Mouse (Mus musculus) cerebellum, postnatal 14 days (tissue): ENCODE results near the gene Oaf.

ENCODE experiments used
- DNase-seq, 2 experiments: peaks; one replicate each; pipeline ENCODE4 v3.0.0; 2021; ENCODE audit warnings: mixed read lengths in 2 of 2

The Oaf gene

DNA sequence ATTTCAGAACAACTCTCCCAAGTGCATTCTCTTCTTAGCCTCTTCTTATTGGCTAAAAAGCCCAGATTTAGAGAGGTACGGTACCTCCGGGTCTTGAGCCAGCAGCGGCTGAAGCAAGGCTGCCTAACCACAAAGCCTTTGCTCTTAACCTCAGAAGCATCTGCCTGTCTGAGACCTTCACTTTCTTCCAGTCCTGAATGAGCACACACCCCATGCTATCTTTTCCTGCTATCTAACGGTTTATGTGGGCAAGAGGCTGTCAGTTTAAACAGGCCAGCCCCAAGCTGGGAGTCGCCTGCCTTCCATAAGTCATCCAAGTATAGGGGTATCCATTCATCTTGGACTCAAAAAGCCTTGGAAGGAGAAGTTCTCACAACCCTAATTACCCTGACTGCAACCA, 2.7 kb upstream of the Oaf start:
- no peak for DNase-seq

DNA sequence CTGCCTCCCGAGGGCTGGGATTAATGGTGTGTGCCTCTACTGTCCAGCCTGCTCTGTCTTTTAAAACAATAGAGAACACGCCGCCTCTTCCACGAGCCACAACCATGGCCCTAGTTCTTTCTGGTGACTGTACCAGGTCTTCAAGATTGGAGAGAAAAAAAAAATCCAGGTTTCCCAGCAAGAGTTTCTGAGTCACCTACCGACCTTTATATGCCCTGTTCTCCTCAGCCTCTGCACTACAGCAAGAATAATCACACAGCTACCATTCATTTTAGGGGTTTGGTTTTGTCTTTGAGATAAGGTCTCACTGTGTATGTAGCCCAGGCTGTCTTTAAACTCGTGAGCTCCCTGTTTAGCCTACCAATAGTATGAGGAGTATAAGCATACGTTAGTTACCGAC, 2.3 kb upstream of the Oaf start:
- DNase-seq: no peak

DNA sequence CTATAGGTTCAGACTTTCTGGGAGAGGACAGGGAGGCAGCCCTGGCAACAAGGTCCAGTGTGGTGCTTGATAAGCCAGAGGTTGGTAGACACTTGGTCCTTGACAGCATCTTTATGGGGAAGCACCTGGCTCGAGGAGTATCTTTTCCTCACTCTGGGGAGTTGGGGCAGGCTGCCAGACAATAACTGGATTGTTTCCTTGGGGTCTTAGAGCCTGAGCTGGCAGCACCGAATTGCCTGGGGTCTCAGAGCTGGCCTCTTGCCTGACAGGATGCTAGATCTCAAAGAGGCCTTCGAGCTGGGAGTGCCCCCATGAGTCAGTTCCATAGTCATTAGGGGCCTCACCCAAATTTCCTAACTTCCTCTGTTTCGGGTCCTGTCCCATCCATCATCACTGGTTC, 1.6 kb upstream of the Oaf start:
- peak in 1 of 2 experiments; percentile 16 for DNase-seq

DNA sequence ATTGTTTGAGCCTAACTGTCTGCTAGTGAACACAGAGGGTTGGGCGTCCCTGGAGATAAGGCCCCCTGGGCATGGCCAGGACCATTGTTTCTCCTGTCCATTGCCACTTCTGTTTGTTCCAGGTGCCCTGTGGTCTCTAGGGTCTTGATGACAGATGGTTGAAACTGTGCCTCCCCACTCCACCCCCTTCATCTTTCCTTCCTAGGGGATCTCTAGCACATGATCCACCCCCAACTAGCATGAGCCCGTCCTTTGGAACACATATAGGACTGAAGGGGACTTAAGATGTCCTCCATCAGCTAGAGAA, 836 bp upstream of the Oaf start:
- no peak for DNase-seq

DNA sequence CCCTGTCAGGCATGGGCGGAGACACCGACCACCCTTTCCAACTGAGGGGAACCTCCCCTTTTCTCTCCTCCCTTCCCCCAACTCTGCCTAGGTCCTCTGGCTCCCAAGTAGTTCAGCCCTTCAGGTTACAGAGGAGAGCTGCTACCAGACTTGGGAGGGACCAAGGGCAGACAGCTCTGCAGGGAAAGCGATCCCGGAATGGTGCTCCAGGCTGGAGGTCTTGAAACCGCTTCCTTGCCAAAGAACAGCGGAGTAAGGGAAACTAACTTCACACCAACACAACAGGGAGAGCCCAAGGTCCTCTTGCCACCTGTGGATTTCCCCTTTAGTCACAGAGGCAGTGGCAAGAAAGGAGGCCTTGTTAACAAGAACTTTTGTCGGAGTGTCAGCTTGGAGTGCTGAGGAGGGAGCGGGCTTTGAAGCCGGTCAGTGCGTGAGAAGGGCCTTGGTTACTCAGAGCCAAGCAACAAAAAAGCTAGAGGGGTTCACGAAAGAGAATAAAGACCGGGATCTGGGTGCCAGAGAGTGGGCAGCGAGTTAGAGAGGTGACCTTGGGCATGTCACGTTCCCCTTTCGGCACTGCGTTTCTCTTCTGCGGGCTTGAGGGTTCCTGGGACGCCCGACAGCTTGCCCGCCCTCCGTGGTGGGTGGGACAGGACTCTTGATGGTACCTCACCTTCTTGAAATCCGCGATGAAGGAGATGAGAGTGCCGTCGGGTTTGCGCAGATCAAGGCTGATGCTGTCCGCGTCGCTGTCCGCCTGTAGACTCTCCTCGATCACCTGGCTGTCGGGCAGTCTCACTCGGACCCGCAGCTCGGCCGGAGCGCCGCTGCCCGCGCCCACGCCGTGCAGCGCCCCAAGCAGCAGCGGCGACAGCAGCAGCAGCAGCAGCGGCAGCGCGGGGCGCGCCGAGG, 823 bp downstream of the Oaf start:
- DNase-seq: no peak

DNA sequence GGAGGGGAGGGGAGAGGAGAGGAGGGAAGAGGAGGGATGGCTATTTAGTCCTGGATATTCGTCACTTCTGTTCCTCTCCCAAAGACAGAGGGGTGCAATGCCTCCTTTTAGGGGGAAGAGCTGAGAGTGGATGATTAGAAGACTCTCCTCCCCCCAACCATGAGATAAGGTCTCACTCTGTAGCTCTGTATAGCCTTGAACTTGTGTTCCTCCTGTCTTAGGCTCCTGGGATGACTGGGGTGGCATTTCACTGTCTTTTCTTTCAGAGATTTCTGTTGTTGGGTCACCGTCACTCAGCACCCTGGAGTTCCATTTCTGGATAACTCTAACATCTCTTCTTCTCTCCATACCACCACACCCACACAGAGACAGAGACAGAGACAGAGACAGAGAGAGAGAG, 1.5 kb downstream of the Oaf start:
- no peak for DNase-seq

DNA sequence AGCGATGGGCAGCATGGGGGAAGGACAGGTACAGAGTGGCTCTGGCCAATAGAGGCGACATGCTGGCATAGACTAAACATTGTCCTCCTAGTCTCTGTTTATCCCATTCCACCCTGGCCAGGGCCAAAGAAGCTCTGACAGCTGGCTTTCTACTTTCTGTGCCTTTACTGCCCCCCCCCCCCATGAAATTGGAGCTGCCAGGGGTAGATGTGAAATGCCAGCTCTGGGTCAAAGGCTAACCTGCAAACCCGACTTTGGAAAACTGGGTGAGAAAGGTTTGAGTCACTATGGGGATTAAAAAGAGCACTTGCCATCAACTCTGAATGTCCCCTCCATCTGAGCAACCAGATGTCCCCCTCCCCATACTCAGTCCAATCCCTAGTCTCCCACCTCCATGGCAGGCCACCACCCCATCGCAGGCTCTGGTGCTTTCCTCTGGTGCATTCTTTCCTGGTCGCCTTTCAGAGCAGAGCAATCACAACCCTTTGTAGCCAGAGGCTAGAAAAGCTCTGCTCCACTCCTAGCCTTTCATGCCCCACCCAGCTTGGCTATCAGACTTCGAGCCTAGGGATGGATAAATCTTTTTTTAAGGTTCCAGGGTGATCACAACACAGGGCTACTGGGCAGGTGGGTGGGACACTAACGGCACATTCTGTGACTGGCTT, 2.5 kb downstream of the Oaf start:
- no peak for DNase-seq

DNA sequence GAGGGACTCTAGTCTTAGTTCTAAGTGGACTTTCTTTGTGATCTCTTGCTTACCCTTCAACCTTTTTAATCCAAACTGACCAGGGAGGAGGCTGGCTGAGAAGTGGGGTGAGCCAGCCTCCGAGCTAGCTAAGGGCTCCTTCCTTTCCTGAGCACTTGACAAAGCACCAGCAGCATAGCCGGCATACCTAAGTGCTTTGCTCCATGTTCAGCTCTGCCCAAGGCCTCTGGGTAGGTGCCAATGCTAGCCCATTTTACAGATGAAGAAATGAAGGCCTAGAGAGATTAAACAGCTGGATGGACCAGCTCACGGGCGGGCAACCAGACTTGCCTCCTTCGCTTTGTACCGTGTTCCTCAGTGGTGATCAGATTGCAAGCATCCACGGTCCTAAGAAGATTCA, 3.1 kb downstream of the Oaf start:
- no peak for DNase-seq

DNA sequence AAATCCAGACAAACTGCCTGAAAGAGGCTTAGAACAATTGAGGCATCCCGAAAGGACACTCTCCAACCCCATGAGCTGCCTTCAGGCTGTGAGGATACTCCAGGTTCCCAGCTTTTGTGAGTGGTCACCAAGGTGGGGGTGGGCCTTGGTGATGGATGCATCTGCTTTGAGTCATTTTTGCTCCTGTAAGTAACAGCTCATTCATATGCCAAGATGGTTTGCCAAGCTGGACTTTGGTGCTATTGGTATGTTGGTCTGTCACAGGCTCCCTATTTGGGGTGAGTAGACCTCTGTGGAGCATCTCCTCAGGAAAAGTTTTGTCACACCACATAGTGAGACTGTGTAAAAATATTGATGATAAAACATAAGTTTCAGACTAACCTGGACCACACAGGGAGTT, 3.6 kb downstream of the Oaf start:
- no peak for DNase-seq

DNA sequence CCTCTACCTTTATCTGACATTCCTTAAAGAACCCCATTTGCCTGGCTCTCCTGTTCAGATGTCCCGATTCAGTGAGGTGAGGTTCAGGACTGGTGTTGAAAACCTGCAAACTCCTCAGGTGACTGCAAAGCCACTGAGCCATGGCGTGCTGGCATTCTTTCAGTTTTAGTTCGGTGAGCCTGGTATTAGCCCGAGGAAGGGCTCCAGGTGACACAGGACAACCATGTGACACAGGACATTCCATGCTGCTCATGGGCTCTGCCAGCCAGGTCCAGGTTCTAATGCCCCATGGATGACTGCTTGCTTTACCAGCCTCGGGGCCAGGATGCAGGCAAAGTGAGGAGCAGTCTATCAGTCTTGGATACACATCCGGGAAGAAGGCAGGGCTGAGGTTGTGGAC, 4.4 kb downstream of the Oaf start:
- DNase-seq: no peak

DNA sequence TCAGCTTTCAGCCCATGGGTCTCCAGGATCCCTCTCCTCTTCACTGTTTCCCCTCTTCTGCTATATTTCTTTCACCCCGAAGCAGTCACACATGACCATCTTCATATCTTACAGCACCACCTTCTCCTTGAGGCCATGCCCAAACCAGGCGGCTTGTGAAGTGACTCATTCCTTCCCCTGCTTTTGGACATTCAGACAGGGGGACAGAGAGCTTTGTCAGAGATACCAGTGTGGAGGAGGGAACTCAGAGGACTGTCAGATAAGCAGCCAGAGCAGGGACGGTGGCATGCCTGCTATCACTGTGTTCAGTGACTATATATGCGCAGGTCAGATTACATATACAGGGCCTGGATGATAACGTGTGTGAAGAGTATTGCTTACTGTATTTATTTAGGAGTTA, 5.2 kb downstream of the Oaf start:
- no peak for DNase-seq

DNA sequence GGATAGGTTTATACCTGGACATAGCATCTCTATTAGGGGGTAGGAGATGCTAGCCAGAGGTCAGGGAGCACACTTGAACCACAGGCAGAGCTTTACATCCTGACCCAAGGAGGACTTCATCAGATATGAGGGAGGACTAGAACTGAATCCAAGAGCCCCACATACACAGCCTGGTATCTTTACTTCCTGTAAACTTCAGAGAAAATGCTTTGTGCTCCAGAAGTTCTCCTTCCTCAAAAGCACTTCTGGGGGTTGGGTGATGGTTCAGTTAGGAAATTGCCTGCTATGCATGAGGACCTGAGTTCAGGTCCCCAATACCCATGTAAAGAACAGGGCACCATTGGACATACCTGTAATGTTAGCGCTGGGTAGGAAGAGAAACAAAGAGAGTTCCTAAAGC, 6.2 kb downstream of the Oaf start:
- DNase-seq: no peak

DNA sequence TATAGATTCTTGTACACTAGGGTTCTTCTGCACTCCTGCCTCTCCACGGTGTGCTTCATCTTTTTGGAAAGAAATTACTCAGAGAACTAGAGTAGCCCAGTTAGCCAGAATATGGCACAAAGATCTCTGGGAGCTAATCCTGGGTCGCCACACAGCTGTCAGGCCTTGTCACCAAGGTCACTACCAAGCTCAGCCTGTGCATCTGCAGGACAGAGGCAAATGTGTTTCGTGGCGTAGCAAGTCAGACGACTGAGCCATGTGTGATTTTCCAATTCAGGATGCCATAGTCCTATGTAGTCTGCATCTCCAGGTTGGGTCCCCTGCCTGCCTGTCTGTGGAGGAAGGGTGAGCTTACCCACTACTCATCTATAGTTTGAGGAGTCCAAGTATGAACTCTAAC, 6.7 kb downstream of the Oaf start:
- no peak for DNase-seq

DNA sequence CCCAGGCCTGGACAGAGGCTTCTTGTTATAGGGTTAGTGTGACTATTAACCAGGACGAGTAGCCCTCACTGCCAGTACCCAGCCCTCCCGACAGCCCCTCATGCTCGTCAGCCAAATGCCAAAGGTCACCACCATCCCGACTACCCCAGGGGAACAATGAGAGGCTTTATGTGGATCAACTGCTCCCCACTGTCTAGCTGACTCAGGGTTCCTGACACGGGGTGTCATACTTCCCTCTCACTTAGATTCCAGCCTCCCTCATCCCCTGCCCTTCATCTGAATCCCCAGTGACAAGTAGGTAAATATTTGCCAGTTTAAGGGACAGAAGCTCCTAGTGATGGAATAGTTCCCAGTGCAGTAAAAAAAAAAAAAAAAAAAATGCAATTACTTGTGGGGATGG, 7.4 kb downstream of the Oaf start:
- no peak for DNase-seq

DNA sequence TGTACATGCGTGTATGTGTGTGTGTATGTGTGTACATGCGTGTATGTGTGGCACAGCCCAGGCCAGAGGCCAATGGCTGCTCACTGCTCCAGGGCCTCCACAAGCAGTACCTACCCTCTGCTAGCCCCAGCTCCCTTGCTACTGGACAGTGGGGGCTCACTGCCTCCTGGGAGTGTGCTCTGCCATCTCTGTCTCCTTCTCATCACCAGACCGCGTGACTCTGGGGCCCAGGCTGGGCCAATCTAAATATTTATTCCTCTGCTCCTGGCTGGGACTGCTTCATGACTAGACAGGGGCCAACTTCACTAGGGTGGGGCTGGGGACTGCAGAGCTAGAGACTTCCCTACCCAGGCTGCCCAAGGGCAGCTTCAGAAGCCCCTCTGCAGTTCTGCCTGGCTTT, 7.9 kb downstream of the Oaf start:
- DNase-seq: no peak

DNA sequence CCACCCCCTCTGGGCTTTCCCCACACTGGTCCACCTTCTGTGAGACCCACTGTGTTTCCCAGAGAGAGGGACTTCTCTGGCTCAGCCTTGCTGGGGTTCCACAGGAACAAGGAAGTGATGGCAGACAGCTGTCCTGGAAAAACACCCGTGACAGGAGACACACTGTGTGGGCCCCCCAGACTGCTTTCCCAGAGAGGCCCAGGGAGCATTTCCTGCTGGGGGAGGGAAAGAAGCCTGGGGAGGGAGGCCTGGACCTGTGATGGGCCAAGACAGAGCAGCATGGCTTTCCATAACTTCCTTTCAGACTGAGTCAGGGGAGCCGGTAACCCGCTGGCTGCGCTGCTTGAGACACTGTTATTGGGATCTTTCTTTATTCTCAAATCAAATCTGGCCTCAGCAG, 8.8 kb downstream of the Oaf start:
- DNase-seq: no peak

DNA sequence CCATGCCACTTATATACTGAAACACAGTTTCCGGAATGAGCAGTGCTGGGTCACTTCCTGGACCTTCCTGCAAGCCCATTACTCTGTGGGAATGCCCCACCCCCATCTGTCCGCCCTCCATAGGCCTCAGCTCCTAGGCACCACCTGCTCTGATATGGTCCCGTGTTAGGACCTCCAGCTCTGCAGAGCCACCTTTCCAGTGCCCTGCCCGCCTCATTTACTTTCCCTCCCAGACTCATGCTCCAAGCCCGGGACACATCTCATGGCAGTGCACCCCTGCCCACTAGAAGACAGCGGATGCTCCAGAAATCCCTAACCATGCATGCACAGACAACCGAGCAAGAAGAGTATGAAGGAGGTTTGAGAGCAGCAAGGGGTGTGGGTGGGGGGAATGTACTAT, 9.7 kb downstream of the Oaf start:
- no peak for DNase-seq

DNA sequence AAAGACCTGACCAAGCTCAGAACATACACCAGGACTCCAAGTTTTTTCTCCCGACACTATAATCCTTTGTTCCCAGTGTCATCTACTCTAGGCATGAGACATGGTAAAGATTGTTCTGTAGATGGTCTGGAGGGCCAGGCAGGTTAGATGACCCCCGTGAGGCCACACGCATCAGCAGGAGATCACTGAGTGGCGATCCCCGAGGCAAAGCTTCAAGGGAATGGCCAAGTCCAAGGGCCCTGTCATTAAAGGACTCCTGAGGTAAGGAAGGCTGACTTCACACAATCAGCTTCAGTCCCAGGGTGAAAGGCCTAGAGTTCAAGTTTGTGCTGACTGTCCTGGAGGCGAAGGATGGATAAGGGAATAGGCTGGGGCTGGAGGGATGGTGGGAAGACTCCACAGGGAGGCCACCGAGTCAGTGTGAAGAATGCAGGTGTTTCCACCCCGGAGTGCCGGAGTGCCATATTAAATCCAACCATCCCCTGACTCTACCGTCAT, 10.3 kb downstream of the Oaf start:
- DNase-seq: no peak

DNA sequence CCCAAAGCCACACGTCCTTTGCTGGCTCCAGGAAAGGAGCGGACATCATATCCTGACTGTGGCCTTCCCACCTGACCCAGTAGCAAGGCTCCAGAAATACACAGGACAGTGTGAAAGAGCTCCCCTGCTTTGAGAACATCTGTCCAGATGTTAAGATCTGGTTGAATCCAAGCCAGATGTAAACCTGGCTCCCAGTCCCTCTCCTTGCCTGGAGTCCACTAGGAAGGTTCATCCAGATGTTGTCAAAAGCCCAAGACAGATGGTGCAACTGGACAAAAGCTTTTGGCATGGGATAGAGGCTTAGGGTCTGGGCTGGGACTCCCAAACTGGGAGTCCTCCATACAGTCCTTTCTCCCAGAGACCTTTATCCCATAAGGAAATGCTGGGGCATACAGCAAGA, 11.0 kb downstream of the Oaf start:
- DNase-seq: no peak

DNA sequence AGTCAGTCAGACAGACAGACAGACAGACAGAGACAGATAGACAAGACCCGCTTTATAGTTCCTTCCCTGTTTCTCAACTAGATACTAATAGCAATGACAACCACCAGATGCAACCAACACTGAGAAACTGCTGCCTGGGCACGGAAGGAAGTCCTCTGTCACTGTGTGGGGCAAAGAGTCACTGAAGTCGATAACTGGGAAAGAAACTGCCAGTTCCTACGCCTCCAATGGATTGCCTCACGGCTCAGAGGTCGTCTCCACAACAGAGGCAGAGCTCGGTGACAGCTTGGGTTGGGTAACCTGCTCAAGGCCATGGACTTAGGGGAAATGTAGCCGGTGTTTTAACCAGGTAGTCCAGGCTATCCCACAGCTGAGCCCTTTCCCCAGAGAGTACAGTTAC, 12.1 kb downstream of the Oaf start:
- no peak for DNase-seq

DNA sequence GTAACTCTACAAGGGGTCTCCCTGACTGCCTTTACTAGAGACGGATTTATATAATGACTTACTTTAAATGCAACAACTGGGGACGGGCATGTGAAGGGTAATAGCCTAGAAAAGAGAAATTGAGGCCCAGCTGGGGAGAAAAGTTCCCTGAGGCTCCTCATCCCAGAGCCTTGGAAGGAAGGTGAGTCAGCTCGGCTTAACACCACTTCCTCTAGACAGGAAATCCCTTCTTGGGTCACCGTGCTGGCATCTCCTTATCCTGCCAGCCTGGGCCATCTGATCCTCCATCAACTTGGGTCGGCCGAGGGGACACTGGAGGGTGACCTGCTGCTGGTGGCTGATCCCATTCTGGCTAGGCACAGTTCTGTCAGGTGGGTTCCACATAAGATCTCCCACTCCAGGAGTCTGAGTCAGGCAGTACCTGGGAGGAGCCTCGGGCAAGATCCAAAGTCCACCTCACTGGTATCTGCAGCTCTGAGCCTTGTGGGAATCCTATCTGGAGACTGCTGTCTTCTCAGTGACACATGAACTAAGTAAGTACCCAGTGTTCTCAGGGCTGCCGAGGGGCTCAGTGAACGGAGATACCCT, 13.0 kb downstream of the Oaf start:
- no peak for DNase-seq

DNA sequence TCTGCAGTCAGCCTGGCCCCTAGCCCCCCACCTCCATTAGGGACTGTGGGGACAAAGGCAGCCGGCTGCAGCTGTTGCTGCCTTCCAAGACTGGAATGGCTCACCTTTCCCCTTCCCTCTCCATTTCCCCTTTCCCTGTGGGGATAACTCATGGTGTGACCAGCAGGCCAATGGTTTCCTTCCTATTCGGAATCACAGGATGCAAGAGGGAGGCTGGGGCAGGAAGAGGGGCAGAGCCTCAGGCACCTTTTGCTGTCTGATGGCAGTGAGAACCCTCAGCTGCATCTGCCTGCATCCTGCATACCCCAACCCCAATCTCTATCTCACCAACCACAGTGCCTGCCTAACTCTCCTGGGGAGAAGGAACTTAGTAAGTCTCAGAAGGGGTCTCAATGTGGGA, 14.2 kb downstream of the Oaf start:
- DNase-seq: no peak

DNA sequence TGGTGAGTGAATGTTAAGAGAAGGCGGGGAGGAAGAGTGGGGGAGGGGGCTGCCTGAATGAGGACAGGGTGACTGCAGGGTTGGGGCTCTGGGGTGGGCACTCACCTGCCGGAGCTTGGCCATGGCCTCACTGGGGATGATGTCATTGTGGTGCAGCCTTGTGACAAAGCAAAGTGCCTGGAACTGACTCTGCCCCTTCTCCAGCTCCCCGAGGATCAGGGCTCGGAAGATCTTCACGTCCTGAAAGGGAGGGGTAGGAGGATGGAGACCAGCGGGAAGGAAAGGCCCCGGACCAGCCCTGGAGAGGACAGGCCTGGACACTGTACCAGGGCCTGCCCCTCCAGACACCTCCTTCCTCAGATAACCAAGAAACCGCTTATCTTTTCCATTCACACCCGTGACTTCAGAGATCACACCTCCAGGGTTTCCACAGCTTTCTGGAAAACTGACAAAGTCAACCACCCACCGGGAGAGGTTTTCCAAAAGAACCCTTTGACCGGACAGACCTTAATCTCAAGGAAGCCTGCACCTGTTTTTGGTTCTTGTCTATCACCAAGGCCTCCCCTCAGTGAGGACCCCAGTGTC, 14.8 kb downstream of the Oaf start:
- DNase-seq: no peak

DNA sequence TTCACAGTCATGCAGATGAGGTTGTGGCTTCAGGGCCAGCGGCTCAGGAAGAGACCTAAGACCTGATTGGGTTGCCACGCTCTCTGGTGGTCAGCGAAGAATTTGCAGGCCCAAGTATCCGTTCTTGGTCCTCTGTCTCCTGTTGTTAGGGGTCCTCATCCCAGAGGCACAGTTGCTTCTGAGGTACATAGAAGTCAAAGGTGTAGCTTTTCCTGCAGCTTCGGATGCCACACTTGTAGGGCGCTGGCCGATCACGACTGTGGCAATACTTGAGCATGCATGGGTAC, 17.3 kb downstream of the Oaf start:
- no peak for DNase-seq
